Mouse (Mus musculus) neural tube, embryonic 10.5 days (tissue): ENCODE measurements around the gene Tmod2.
"Not testable (repeated sequence)": the region's sequence is repeated elsewhere in the genome, so short reads cannot be mapped to it uniquely, and the experiment has no call there.

Experiments used
- DNase-seq: peaks from one replicate; pipeline ENCODE4 v3.0.0-alpha.2; 2017; ENCODE audit warnings: low spot score; ENCODE audit errors: extremely low spot score

Gene Tmod2

DNA sequence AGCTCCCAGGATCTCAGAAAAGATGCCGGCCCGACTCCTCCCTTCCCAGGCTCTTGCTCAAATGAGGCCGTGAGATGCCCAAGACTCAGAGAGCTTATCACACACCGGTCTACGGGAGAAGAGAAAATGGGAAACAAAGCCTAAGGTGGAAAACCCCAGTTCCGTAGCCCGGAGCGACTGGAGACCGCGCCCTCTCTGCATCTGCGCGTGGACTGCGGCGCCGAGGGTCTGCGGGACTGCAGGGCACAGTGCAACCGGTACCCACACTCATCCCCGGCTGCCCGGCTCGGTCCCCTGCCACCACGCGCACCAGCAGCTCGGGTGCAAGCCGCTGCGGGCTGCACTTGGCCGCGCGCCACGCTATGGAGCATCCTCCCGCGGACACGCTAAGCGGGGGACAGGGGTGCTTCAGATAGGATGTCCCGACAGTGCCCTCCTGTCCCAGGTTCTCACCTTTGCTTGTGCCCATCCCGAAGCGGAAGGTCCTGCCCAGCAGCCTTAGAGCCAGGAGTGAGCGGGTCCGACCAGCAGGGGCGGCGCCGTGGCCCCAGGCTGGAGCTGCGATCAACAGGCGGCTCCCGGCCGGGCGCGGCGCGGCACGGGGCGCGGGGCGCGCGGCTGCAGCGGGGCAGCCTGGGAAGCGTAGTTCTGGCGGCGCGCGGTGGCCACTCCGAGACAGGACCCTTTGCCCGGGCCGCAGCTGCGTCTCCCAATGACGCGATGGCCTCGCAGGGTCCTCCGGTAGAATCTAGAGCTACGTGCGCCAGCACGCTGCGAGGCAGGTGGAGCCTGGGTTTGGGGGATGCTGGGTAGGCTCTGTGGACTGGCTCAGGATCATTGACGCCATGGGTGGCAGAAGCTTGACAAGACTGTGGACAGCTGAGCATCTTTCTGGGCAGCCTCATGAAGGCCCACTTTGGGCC lies at the start of gene Tmod2:
Gene Tmod2, minus strand, starts transcription at position 755 of the 923 bp plus-strand sequence.
- DNase-seq, result peak; percentile 84

DNA sequence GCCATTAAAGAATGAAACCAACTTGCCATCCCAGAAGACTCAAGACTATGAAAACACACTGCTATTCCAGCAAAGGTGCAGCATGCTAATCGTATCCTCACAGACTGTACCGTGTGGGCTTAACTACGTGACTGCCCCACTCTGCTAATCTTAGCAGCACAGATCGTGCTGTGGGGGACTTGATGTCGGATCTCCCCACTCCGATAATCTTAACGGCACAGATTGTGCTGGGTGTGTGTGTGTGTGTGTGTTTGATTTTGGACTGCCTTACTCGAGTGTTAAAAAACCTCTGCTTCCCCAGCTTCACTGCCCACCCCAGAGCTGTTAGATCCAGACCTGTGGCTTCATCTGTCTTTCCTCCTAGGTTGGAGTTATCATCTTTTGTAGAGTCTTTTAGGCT lies 49.8 kb upstream of the Tmod2 start:
- DNase-seq, result no peak

DNA sequence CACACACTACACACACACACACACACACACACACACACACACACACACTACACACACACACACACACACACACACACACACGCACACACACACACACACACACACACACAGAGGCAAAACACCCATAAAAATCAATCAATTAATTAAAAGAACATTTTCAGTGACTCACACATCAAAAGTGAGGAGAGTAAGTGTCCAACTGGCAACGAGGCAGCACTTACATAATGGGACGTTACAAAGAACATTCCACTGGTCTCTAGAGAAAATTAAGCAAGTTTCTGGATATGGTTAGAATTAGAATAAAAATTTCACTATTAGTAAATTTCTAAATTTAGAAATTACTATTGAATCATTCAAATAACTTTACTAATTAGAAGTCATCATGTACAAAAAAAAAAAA lies 45.3 kb upstream of the Tmod2 start:
- DNase-seq, result not testable (repeated sequence)

DNA sequence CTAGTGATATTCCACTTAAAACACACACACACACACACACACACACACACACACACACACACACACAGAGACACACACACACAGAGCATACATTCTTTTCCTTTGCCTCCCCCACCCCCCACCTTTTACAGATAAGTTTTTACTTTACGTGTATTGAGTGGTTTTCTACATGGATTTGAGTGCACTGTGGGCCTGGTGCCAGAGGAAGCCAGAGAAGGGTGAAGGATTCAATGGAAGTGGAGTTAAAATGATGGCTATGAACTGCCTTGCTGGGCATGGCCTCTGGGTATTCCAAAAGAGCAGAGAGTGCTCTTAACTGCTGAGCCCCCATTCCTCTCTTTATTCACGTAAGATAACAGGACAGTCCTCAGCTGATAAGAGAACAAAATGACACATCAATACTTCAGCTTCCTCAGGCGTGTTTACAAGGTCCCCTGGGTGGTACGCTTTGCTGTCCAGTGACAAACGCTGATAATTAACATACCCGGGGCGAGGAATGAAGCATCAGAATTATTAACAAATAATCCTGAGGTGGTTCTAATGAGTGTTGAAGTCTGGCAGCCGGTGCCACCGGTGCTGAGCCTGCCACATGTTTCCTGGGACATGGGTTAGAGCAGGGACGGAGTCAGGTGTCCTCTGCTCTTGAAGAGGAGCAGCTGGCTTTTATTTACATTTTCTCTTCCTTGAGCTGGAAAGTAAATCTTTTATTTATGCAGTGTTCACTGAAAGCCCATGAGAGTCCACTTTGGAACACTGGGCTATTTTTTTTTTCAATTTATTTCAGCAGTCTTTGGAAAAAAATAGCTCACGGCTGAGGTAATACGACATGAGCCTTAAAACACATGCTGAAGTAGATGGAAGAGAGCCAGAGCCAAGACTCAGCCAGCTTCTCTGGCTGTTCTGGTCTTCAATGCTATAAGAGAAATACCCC lies 43.1 kb upstream of the Tmod2 start:
- no peak for DNase-seq

DNA sequence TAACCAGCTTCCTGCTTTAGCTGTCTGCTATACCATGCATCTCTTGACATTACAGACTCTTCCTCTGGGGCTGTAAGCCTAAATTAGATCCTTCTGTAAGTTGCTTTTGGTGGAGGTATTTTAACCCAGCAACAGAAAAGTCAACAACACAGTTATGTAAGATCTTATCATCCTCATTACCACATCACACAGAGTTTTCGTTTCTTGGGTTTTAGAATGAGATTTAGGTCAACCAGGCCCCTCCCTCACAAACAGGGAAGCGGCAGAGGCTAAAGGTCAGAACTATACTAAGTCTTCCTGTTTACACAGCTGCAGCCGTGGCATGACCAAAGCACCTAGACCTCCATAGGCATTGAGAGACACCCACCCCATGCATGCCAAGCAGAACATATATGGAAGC lies 34.3 kb upstream of the Tmod2 start:
- DNase-seq, result no peak

DNA sequence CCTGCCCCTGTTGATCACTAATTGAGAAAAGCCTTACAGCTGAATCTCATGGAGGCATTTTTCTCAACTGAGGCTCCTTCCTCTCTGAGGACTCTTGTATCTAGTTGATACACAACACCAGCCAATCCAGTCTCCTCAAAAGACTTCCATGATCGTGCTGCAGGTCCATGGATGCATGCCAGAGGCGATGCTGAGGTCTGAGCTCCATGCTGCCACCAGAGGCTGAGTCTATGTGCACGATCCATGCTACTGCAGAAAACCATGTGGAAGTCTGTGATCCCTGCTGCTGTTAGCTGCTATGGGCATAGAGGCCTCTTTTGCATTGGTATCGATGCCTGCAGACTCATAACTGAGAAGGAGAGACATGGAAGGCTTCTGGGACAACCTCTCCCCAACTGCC lies 23.1 kb upstream of the Tmod2 start:
- no peak for DNase-seq

DNA sequence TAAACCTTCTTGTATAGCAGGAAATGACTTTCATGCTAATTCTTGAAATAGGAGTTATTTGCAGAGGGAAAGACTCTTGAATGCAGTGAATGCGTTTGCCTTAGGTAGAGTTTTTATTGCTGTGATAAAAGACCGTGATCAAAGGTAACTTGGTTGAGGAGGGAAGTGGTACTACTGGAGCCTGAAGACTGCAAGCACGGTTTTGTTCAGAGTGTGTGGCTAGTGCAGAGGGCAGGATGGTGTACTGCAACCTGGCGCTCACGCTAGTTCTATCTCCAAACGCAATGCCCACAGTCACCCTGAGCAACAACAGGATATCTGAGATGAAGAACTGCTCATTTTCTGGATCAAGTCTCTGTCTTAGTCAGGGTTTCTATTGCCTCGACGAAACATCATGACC lies 22.5 kb upstream of the Tmod2 start:
- DNase-seq, result no peak

DNA sequence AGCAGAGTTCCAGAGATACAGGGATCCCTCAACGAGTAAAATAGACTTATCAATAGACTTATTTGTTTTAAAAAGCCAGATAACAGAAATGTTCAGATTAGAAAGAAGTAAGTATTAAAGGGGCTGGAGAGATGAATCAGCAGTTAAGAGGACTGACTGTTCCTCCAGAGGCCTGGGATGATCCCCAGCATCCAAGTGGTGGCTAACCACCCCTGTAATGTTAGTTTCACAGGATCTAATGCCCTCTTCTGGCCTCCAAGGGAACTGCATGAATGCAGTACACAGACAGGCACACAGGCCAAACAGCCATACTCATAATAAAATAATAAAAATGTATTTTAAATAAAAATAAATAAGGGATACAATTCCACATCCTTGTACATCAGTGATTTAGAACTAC lies 21.8 kb upstream of the Tmod2 start:
- DNase-seq, result peak; percentile 33

DNA sequence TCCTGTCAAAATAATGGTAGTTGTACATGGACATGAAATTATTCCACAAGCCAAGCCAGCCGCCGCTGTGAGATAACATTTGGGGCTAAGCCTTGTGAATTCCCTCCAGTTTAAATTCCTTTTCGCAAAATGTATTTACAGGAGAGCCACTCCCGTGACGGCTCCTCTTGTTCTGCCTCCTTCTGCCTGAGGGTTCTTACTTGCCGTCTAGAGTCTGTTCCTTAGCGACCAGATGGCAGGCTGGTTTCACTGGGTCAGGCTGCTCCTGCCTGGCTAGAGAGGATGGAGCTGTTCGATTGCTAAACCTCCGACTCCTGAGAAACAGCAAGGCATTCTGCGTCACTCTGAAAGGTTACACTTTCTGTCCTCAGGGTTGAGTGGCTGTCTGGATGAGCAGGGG lies 21.0 kb upstream of the Tmod2 start:
- DNase-seq, result no peak

DNA sequence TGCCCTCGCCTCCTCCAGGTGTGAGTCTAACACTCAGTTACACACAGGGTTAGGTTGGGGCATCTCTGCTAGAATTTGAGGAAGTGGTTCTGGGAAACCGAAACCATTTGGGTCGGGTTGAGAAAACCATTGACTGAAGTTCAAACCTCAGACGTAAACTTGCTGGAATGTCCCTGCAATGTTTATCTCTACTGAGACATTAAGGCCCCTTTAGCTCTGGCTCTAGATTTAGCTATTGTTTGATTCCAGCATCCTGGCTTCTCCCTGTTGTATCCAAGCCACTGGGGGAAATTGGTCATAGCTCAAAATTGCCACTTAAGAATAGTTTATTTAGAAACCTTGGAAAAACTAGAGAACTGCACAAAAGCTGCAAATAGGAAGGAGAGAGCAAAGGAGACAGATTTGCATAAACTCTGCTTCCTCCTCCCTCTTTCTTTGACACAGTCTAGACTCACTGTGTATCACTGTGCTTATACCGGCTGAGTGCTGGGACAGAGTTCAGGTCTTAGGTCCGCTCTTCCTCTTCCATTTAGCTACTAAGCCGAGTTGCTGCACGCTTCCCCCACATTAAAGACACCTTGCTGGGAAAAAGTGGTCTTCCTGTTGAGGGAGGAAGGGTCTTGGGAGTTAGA lies 19.8 kb upstream of the Tmod2 start:
- no peak for DNase-seq

DNA sequence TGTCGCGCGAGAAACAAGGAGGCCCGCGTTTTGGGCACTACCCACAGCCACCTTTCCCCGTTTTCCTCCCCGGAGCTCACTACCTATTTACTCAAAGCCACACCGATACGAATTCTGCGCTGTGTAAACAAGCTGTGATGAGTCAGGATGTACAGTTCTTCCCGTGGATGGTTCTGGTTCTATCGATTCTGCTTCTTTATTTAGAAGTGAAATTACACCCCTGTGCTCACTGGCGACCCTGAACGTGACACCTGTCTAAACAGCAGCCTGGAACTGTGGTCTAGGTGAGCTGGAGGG lies 15.1 kb upstream of the Tmod2 start:
- no peak for DNase-seq

DNA sequence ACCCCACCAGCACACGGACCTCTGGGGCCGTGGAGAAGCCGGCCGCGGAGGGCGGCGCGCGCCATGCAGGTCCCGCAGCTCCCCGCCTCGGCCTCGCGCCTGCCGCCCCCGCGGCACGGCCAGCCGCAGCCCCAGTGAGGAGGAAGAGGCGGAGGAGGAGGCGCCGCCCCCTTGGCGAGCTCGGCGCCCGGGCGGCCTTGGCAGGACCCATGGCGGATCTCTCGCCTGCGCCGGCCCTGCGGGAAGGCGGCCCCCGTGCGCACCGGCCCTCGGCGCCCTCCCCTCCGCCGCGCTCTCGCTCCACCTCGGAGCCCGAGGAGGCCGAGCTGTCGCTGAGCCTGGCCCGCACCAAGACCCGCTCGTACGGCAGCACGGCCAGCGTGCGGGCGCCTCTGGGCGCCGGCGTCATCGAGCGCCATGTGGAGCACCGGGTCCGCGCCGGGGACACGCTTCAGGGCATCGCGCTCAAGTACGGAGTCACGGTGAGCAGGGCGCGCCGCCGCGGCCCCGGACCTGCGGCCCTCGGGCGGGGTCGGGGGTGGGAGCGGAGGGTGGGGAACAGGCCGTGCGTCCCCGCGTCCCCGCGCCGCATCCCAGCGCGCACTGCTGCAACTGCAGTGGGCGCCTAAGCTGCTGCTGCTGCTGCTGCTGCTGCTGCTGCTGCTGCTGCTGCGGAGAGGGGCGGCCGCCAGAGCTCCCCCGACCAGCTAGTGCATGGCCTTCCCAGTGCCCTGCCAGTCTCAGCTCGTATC lies 14.6 kb upstream of the Tmod2 start, which contains the start of gene Lysmd2:
Gene Lysmd2, plus strand, starts transcription at position 186 of the 752 bp plus-strand sequence.
- peak; percentile 83 for DNase-seq

DNA sequence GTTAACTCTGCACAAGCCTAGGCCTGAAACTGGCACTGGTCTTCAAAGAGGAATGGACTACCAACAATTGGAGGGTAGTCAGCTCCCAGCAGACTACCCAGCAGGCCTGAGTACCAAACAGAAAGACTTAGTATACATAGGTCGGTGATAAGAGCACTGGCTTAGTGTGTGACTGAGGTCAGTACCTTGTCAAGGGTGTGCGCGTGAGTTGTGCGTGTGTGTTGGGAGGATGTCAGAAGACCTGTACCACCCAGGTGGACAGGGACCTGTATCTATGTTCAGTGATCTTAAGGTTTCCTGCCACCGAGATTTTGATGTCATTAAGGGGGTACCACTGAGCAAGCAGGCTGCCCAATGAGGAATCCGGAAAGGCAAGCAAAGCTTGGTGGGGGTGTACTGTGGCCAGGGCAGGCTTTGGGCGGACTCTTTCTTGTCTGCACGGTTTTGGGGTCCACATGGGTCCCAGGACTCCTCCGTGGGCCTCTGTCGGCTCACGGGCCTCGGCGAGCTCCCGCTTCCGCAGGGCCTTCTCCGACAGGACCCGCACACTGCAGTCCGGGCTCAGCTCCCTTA lies 13.9 kb upstream of the Tmod2 start:
- no peak for DNase-seq

DNA sequence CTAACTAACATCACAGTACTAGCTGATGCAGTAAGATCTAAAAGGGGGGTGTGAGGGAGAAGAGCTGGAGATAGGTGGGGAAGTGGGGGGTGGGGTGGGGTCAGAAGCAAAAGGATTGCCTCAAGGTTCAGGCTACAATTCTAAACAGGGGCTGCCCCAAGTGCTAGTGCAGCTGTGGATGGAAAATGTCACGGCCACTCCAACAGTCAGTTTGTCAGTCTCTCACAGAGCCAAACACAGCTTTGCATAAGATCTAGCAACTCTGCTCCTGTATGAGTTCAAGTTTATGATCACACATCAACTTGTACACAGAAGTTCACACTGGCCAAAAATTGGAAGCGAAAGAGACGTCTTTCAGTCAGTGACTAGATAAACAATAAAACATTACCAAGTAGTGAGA lies 10.3 kb upstream of the Tmod2 start:
- DNase-seq, result no peak

DNA sequence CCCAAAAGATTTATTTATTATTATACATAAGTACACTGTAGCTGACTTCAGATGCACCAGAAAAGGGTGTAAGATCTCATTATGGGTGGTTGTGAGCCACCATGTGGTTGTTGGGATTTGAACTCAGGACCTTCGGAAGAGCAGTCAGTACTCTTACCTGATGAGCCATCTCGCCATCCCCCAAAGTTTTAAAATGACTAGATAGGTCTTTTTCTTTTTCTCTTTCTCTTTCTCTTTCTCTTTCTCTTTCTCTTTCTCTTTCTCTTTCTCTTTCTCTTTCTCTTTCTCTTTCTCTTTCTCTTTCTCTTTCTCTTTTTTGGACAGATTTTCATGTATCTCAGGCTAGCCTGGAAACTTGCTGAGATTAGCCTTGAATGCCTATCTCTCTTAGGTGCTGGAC lies 8.6 kb upstream of the Tmod2 start:
- not testable (repeated sequence) for DNase-seq

DNA sequence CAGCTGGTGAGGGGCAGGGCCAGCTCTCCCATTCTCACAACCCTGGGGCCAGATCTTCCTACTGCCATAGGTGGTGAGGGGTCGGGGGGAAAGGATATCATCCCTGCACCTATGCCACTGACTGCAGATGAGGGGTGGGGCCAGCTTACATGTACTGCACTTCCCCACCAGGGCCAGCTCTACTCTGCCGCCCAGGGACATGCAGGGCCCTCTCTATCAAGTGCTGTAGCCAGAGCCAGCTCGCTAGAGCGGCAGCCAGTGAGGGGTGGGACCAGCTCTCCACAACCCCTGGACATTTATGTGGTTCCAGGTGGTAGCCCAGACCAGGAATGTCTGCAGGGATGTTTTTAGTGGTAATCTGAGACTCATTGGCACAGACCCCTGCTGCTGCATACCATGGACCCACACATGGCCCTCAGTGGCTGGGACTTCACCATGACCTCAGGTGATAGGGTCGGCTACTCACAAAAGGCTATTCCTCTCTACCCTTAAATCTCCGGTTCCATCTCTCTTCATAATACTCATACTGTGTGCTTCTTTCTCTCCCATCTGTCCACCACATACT lies 7.8 kb upstream of the Tmod2 start:
- no peak for DNase-seq

DNA sequence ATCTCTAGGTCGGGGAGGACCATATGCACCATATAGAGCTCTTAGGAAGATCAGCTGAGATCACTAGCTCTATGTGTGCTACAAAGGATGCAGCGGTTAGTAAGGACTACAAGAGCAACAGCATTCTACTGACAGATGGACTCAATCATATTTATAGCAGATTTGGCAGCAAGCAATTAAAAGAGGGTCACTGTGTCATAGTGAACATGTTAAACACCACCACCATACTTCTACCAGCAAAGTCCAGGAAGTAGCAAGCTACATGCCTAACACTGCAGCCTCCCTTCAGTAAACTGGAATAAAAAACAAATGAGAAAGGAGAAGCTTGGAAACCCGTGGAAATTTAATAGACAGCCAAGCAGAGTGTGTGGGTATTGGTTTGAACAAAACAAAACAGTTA lies 5.4 kb upstream of the Tmod2 start:
- DNase-seq, result no peak

DNA sequence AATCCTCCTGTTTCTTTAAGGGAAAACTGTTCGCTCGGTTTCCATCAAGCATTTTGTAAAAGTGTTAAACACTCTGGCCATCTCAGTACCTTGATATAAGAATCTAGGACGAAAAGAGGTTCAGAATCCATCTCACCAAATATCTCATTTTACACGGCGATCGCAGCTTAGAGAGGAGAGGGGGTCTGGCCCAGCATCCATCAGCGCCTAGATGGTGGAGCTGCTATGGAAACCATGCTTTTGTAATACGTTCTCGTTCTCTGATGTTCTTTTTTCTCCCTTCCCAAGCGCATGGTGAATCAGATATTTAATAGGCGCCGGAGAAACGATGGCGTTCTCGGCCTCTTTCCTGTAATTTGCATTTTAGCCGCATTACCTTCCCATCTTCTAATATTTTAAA lies 1.2 kb downstream of the Tmod2 start:
- DNase-seq, result no peak

DNA sequence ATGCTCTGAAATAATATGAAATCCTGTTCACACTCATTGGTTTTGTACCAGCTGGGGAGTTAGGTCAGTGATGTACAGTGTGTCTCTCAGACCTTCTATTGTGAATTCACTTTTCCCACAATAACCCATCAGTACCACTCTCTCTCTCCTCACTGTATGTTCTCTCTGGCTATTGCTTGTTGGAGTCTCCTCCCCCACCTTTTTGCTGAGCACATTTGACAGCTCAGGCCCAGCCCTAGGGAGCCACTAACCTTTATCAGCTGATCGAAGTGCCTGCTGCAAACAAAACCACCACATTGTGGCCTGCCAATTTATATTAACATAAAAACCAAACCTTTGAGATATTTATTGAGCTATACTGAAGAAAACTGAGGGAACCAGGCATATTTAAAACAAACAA lies 1.6 kb downstream of the Tmod2 start:
- DNase-seq, result no peak

DNA sequence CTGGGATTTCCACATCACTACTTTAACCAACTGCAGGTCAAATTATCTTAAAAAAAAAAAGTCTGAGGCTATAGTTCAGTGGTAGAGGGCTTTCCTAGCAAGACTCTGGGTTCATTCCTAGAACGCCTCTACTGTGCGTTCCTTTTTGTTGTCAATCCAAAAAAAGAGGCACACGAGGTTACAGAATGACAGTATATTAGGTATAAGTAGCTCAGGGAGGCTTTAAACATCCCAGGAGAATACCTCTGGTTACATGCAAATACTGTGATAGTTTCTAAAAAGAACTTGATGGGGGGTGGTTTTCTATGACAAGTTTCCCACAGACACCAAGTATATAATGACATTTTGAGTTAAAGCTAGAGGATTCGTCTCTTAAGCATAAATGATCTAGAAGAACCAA lies 3.6 kb downstream of the Tmod2 start:
- DNase-seq, result no peak

DNA sequence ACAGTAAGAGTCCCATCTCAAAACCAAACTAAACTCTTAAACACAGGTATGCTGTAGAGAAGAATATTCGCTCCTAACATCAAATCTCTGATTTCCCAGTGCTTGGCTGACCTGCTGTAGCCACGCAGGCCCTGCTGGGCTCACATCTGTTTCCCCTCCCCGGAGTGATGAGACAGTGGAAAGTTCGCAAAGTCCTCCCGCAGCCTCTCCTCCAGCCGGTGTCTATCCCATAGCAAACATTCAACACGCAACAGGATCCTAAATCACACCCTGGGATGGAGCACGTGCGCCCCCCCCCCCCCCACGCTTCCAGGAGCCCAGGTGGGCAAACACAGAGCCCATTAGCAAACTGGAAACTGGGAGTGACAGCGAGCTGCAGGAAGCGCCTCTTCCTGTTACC lies 9.6 kb downstream of the Tmod2 start:
- DNase-seq, result no peak
